Mouse (Mus musculus): ENCODE measurements around the gene Plekhg1.

DNA sequence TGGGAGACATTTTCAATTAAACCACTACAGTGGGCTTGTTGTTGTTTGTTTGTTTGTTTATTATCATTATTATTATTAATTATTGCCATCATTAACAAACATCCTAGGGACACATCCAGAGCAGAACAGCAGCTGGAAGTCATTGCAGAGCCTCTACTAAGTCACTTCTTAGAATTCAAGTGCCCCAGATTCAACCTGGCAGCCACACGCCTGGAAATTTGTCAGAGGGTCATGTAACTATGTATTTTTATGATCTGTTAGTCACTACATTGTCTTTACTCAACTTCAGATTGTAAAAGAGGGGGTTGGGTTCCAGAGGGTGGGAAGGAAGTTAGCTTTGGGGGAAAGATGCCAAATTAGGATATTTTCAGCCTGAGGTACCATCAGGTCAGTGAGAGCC lies 47.4 kb upstream of the Plekhg1 start:
- no peak for TF ChIP-seq SIN3A (IDR thresholded peaks at IDR 0.05; ENCODE audit: low read length)
- no peak for TF ChIP-seq POLR2A (IDR thresholded peaks at IDR 0.05; ENCODE audit: low read depth, low read length)
- TF ChIP-seq CTCF (conservative IDR thresholded peaks at IDR 0.05 in 1 of 2, IDR thresholded peaks at IDR 0.05 in 1 of 2; ENCODE audit: low read depth in 2 of 2, low read length in 2 of 2): no peak
- no peak for TF ChIP-seq MYC (IDR thresholded peaks at IDR 0.05; ENCODE audit: low read depth, low read length)
- TF ChIP-seq IRF4 (IDR thresholded peaks at IDR 0.05; ENCODE audit: low read depth, low read length): no peak
- TF ChIP-seq PAX5 (IDR thresholded peaks at IDR 0.05; ENCODE audit: low read length): no peak
- TF ChIP-seq USF1 (IDR thresholded peaks at IDR 0.05; ENCODE audit: low read depth, low read length): no peak
- no peak for TF ChIP-seq ZNF384 (IDR thresholded peaks at IDR 0.05; ENCODE audit: low read depth, low read length)
- no peak for TF ChIP-seq EP300 (IDR thresholded peaks at IDR 0.05; ENCODE audit: low read length)
- TF ChIP-seq MAFK (IDR thresholded peaks at IDR 0.05; ENCODE audit: insufficient replicate concordance, low read length): no peak
